Mouse (Mus musculus) erythroblast, embryonic 14.5 days (primary cell): Measurements from ENCODE around the gene Rnase2a.

Experiments used
- GATA1 ChIP-seq: IDR thresholded peaks from 2 replicates; pipeline ENCODE4 v1.6.1; 2012; ENCODE audit warnings: low read length, inconsistent platforms, mixed read lengths
- TAL1 ChIP-seq: IDR thresholded peaks from 3 replicates; pipeline ENCODE4 v1.6.1; 2012; ENCODE audit warnings: low read length, inconsistent platforms, mixed read lengths

DNA sequence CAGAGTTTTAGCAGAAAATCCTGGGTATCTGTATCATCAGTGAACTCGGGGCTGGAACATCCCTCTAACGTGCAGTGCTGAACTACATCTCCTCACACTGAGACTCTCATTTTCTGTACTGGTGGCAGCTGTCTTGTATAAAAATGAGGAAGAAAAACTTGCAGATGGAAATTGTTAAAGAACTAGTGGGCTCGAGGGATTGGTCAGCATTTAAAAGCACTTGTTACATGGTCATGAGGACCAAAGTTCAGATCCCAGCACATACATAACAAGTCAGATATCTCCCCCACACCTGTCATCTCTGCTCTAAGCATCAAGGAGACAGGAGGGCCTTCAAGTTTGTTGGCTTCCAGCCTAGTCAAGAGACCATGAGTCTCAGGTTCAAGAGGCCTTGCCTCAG lies 5.6 kb downstream of the Rnase2a start:
- TF ChIP-seq GATA1 (no peak), TAL1 (no peak)
